Mouse (Mus musculus) neural tube, embryonic 14.5 days (tissue): Measurements from ENCODE around the gene Rnf39. TPM values are rescaled to one million over a fixed set of nuclear protein-coding genes. Genes with fewer than 3 reads are reported as not detected.
"Not testable (repeated sequence)": the region's sequence is repeated elsewhere in the genome, so short reads cannot be mapped to it uniquely, and the experiment has no call there.

Source experiments
- ATAC-seq: fragments of 200-750 bp; cut with Nextera tagmentation; 2 replicates; pipeline ENCODE4 v1.8.0; 2017; ENCODE audit warnings: low read depth, mild to moderate bottlenecking, moderate TSS enrichment, moderate library complexity
- H3K27ac ChIP-seq: fragments of 300-500 bp; sonication (generic); 2 replicates; pipeline ENCODE4 v1.5.1; 2014; ENCODE audit warnings: low read depth, mild to moderate bottlenecking, control low read depth, low read length, moderate library complexity, mixed read lengths
- H3K27me3 ChIP-seq: fragments of 300-500 bp; sonication (generic); 2 replicates; pipeline ENCODE4 v1.6.1; 2014; ENCODE audit warnings: low read length; ENCODE audit not compliant: control insufficient read depth, insufficient read depth
- H3K36me3 ChIP-seq: fragments of 300-500 bp; sonication (generic); 2 replicates; pipeline ENCODE4 v1.6.1; 2014; ENCODE audit warnings: low read length, mixed read lengths; ENCODE audit not compliant: control insufficient read depth, insufficient read depth
- H3K4me1 ChIP-seq: fragments of 300-500 bp; sonication (generic); 2 replicates; pipeline ENCODE4 v1.6.1; 2014; ENCODE audit warnings: low read length; ENCODE audit not compliant: control insufficient read depth, insufficient read depth
- H3K4me2 ChIP-seq: fragments of 300-500 bp; sonication (generic); 2 replicates; pipeline ENCODE4 v1.6.1; 2014; ENCODE audit warnings: mild to moderate bottlenecking, low read depth, low read length, control low read depth
- H3K4me3 ChIP-seq: fragments of 300-500 bp; sonication (generic); 2 replicates; pipeline ENCODE4 v1.5.1; 2014; ENCODE audit warnings: low read depth, low read length, control low read depth, mixed read lengths
- H3K9ac ChIP-seq: fragments of 300-500 bp; sonication (generic); replicated peaks from 2 replicates; pipeline ENCODE4 v1.6.1; 2014; ENCODE audit warnings: low read depth, mild to moderate bottlenecking, control low read depth, low read length, mixed read lengths
- H3K9me3 ChIP-seq: fragments of 300-500 bp; sonication (generic); 2 replicates; pipeline ENCODE4 v1.6.1; 2016; ENCODE audit warnings: low read length; ENCODE audit not compliant: control insufficient read depth
- WGBS: fragments of 180-500 bp; shearing (Covaris S2); extraction: QIAGEN DNeasy Blood & Tissue Kit; methylation state at CpG from one replicate; pipeline ENCODE4 v1.1.7; 2014; 5-methylcytosine and 5-hydroxymethylcytosine counted together
- polyA plus RNA-seq: library from polyadenylated mRNA; unstranded; fragments of >200 nt; fragmentation: Nextera tagmentation; extraction: Ambion mirVana; gene quantifications from 2 replicates; pipeline ENCODE4 v1.2.1, GENCODE M21; 2014

The Rnf39 gene
- polyA plus RNA-seq, 1 experiment from 2014 or later = 2.0 TPM

DNA sequence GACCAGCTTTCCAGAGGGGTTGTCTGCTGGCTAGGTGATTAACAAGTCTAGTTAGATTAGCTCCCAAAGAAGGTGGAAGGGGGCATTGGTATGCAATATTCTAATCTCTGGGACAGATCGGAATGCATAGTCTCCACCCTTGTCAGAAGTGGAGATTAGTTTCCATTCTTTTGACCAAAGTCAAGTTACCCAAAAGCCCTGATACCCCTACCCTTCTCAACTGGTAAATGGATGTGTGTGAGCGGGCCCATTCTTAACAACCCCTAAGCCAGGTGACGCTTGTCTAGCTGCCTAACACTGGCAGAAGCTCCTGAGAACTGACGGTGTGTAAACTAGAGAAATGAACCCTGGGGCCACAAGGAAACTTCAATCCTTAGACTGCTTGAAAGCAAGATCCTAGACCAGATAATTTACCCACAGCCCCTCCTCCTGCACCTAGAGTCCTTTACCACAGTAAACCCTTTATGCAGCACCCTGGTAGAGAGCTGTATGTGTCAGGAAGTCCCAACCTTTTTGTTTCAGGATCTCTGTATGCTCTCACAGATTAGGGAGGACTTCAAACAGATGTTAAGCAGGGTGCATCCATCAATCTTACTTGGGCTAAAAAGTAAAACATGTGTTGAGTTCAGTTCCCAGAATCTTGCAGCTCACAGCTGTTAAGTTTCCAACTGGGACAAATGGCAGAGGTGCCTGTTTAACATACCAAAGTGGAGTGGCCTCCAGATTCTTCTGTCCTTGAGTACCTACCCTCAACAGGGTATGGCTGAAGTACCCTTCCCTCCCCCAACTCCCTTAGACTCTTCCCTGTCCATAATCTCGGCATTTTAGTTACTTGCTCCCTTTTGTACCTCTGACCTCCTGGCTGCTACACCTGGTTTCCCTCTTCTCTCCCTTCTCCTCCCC, 39.8 kb downstream of the Rnf39 start:
- no peaks in the 10 kb centered on the region for H3K9me3 ChIP-seq
- 30% methylated on average over 5 of the region's 5 CpGs for WGBS
- H3K4me3 ChIP-seq = no peak overlapping the region
- no peak for ATAC-seq
- no peak overlapping the region for H3K27ac ChIP-seq
- H3K4me2 ChIP-seq = no peak overlapping the region
- H3K9ac ChIP-seq = no peak overlapping the region
- no peaks in the 10 kb centered on the region for H3K36me3 ChIP-seq
- H3K27me3 ChIP-seq = 0 out of 2 replicates have a peak, but pooled peaks cover 1% of the 10 kb centered on the region
- H3K4me1 ChIP-seq = no peaks in the 10 kb centered on the region

DNA sequence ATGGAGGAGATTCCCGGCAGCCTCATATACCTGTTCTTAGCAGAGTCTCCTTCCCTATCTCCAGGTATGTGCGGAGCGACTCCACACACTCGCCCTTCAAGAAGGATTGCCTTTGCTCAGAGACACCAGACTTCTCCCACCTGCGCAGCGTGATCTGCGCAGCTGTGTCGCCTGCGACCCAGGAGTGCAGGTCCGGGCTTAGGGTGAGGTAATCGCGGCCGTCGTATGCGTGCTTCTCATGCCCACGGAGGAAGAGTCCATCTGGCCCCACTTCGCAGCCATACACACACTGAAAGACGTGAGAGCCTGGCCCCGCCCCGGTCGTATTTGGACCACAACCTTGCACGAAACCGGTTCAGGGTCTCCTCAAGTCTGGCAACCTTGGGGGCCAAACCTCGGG, 45.8 kb downstream of the Rnf39 start:
- Histone ChIP-seq H3K36me3 (no peaks in the 10 kb centered on the region), H3K27me3 (peaks cover 12% of the 10 kb centered on the region), H3K4me3 (no peak overlapping the region; the same call in 1 of the 2 replicates), H3K9me3 (no peaks in the 10 kb centered on the region), H3K27ac (no peak overlapping the region), H3K4me1 (no peaks in the 10 kb centered on the region), H3K9ac (no peak overlapping the region), H3K4me2 (0 out of 2 replicates have a peak overlapping the region, but pooled peaks have one; percentile 12)
- 10% methylated on average over 24 of the region's 24 CpGs for WGBS
- ATAC-seq = peak; percentile 44; the same call in 1 of the 2 replicates

DNA sequence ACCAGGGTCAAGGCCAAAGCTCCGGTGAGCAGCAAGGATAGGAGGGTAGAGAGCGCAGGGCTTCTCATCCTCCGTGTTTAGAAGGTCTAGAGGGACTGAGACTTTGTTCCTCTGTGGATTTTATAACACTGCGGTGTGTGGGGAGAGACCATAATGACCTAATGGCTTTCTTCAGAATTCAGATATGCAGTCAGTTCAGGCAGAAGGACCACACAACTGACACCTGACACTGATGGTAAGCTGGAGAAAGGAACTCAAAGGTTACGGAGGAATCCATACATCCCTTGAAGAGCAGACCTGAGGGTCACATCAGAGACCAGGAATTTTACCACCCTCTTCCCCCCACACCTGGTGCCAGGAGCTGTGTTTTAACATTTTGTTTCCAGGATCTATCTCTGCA, 46.7 kb downstream of the Rnf39 start, which contains the start of gene H2-M5:
Gene H2-M5, minus strand, starts transcription at position 101 of the 400 bp plus-strand sequence.
- ATAC-seq = no peak
- 30% methylated on average over 5 of the region's 5 CpGs for WGBS
- no peak within 1 kb of the TSS; the same call in 1 of the 2 replicates for H3K4me3 ChIP-seq

DNA sequence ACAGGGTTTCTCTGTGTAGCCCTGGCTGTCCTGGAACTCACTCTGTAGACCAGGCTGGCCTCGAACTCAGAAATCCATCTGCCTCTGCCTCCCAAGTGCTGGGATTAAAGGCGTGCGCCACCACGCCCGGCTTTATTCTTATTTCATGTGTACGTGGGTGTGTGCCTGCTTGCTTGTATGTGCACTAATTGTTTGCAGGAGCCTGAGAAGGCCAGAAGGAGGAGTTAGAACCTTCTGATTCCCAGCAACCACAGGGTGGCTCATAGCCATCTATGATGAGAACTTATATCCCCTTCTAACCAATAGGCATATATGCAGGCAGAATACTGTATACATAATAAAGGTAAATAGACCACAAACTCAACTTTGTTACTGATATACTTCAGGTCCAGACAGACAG, 47.9 kb downstream of the Rnf39 start:
- not testable (repeated sequence) for H3K4me2 ChIP-seq, H3K4me1 ChIP-seq, H3K9ac ChIP-seq, ATAC-seq, H3K36me3 ChIP-seq, H3K9me3 ChIP-seq, H3K4me3 ChIP-seq, H3K27ac ChIP-seq
- H3K27me3 ChIP-seq = peaks cover 12% of the 10 kb centered on the region
- WGBS = 94% methylated on average over 6 of the region's 6 CpGs

More for the DNA sequence above, 46.7 kb downstream of the Rnf39 start, which contains the start of gene H2-M5:
- no peaks in the 10 kb centered on the region for H3K36me3 ChIP-seq
- peaks cover 12% of the 10 kb centered on the region for H3K27me3 ChIP-seq
- H3K9me3 ChIP-seq = no peaks in the 10 kb centered on the region
- H3K4me1 ChIP-seq = no peaks in the 10 kb centered on the region
- no peak within 1 kb of the TSS for H3K27ac ChIP-seq
- H3K9ac ChIP-seq = no peak within 1 kb of the TSS
- H3K4me2 ChIP-seq = 0 out of 2 replicates have a peak within 1 kb of the TSS, but pooled peaks have one; percentile 12

DNA sequence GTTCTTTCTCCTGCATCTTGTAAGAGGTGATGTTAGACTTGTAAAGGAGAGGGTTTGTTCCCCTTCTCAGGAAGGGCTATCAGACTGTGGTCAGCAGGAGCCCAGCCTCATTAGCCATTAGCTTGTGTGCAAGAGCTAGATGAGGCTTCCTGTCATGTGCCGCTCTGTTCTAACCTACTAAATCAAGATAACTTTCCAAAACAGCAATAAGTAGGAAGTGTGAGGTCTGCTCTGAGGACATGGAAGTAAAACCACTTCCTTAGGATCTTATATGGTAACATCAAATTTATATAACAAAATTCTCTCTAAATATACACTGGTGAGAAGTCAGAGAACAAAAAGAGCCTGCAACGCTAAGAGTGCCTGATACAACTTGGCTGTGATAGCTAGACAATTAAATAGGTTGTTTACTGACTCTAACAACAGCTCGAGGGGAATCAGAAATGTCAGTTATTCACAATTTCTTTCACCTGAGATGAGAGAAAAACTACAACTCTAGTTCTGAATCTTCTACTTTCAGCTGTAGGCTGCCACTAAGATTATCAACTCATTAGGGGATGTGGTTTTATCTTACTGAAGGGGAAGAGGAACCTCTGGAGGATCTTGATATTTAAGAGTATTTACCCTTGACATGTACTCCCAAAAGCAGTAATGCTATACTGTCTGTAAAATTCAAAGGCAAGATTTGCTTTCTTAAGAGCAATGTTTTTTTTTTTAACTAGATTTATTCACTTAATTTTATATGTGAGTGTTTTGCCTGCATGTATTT, 49.8 kb downstream of the Rnf39 start:
- no peak for ATAC-seq

DNA sequence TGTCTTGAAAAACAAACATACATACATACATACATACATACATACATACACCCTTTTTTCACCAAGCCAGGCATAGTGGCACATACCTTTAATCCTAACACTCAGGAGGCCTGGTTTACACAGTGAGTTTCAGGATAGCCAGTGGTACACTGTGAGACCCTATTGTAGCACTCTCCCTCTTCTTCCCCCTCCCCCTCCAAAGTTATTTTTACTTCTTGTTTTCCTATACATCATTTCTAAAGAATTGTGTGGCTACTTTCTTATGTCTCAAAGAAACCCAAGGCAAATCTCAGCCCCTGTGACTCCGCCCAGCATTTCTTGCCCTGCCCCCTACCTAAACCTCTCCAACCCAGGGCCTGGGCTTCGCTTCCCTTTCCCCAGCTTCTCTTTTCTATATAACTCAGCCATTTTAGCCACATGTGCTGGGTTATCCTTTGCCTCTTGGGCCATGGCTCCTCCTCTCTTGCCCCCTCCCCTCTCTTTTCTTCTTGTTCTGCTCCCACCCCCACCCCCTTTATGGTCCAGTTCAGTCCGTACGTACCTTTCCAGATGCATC, 51.1 kb downstream of the Rnf39 start:
- Histone ChIP-seq H3K9ac (no peak overlapping the region), H3K36me3 (no peaks in the 10 kb centered on the region), H3K27ac (no peak overlapping the region), H3K4me2 (no peak overlapping the region), H3K9me3 (no peaks in the 10 kb centered on the region), H3K4me3 (no peak overlapping the region), H3K4me1 (no peaks in the 10 kb centered on the region), H3K27me3 (peaks cover 4% of the 10 kb centered on the region; the same call in 1 of the 2 replicates)
- WGBS = 92% methylated on average over 4 of the region's 4 CpGs
- ATAC-seq = no peak

More for the DNA sequence above, 49.8 kb downstream of the Rnf39 start:
- Histone ChIP-seq H3K4me3 (no peak overlapping the region), H3K9me3 (no peaks in the 10 kb centered on the region), H3K27ac (no peak overlapping the region), H3K4me2 (no peak overlapping the region), H3K9ac (no peak overlapping the region), H3K27me3 (peaks cover 11% of the 10 kb centered on the region), H3K4me1 (no peaks in the 10 kb centered on the region), H3K36me3 (no peaks in the 10 kb centered on the region)
- 74% methylated on average over 3 of the region's 3 CpGs for WGBS

DNA sequence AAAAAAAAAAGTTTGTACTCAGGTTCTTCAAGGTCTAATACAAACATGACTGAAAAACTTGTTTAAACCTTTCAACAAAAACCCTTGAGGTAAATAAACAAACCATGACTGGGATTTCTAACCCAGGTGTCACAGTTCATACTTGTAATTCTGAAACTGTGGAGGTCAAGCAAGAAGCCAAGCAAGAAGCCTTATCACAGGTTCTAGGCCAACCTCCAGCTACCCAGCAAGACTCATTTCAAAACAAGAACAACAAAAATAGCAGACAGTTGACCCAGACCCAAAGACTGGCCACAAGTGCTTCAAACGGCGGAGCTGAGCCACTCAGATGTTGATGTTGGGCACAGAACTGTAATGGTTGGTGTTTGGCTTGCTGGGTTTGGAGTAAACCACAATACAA, 51.8 kb downstream of the Rnf39 start:
- 90% methylated on average over 2 of the region's 2 CpGs for WGBS
- H3K27me3 ChIP-seq = peaks cover under 1% of the 10 kb centered on the region; the same call in 1 of the 2 replicates
- no peak overlapping the region for H3K4me3 ChIP-seq
- H3K27ac ChIP-seq = no peak overlapping the region
- H3K4me2 ChIP-seq = no peak overlapping the region
- no peaks in the 10 kb centered on the region for H3K4me1 ChIP-seq
- no peak for ATAC-seq
- no peaks in the 10 kb centered on the region for H3K9me3 ChIP-seq
- H3K9ac ChIP-seq = no peak overlapping the region
- H3K36me3 ChIP-seq = no peaks in the 10 kb centered on the region

DNA sequence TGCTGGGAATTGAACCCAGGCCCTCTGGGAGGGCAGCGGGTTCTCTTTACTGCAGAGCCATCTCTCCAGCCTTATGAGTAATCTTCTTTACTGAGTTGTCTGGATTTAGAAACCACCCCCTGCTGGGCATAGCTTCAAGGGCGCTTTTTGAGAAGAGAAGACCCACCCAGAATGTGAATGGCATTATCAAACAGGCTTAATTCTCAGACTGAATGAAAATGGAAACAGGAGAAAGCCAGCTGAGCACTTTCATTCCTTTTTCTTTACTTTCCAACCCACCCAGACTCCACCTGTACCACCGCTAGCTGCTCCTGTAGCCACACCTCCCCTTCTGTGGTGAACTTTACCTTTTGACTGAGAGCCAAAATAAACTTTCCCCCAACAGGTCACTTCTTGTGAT, 52.7 kb downstream of the Rnf39 start:
- WGBS = 67% methylated on average over 3 of the region's 3 CpGs
- H3K4me2 ChIP-seq = no peak overlapping the region
- H3K27me3 ChIP-seq = no peaks in the 10 kb centered on the region
- H3K9me3 ChIP-seq = no peaks in the 10 kb centered on the region
- H3K36me3 ChIP-seq = no peaks in the 10 kb centered on the region
- no peak overlapping the region for H3K27ac ChIP-seq
- no peaks in the 10 kb centered on the region for H3K4me1 ChIP-seq
- H3K9ac ChIP-seq = no peak overlapping the region
- no peak for ATAC-seq
- H3K4me3 ChIP-seq = no peak overlapping the region
